ENCODE assay signal across 9 mouse cellular contexts in genomic region chr15:40144221-40144620, GRCm38 (mm10). TPM values are rescaled to one million over a fixed set of nuclear protein-coding genes. Genes with fewer than 3 reads are reported as not detected.
A peak's percentile ranks its signal among the peaks of the same experiment; 100 is the strongest.
DNase-seq lines count a peak whose midpoint lies in the region; ATAC-seq and TF ChIP-seq lines count a peak whose summit lies in the region.
"Had no signal": no experiment of that assay in that cellular context is flagged by ENCODE, and none has a peak within 500 bp of the region (broad histone marks: within the 10 kb centered on the region; RNA-seq: fewer than 3 reads in every experiment).

No protein-coding gene starts in this region.

- TF ChIP-seq CTCF in liver, adult 2 months (IDR thresholded peaks at IDR 0.05; ENCODE audit: low read depth, low read length): peak; percentile 35; the same call in 1 of the 2 replicates

- H3K4me3 ChIP-seq in liver, adult 2 months (ENCODE audit: insufficient read depth, low read depth, low read length): no peak overlapping the region
- H3K4me3 ChIP-seq in liver, embryonic 11.5 days (ENCODE audit: low read depth, low read length): no peak overlapping the region
- H3K4me3 ChIP-seq in neural tube, embryonic 12.5 days: no peak overlapping the region
- H3K4me3 ChIP-seq: limb, embryonic 15.5 days had no signal

- H3K4me1 ChIP-seq in liver, adult 2 months (ENCODE audit: control insufficient read depth, insufficient read depth, low read length): no peaks in the 10 kb centered on the region
- no peaks in the 10 kb centered on the region for H3K4me1 ChIP-seq in liver, embryonic 11.5 days (replicated peaks; ENCODE audit: control insufficient read depth, insufficient read depth, low read length)
- no peaks in the 10 kb centered on the region for H3K4me1 ChIP-seq in neural tube, embryonic 12.5 days
- H3K4me1 ChIP-seq: limb, embryonic 15.5 days had no signal

- H3K79me2 ChIP-seq in liver, adult 2 months (ENCODE audit: control insufficient read depth, insufficient read depth, low read length): no peaks in the 10 kb centered on the region

- no peak overlapping the region for H3K27ac ChIP-seq in liver, adult 2 months (replicated peaks; ENCODE audit: insufficient read depth, low read depth, low read length)
- no peak overlapping the region for H3K27ac ChIP-seq in liver, embryonic 11.5 days (ENCODE audit: low read depth, low read length)
- no peak overlapping the region for H3K27ac ChIP-seq in neural tube, embryonic 12.5 days
- H3K27ac ChIP-seq: limb, embryonic 15.5 days had no signal

- H3K36me3 ChIP-seq in liver, adult 2 months (ENCODE audit: control insufficient read depth, insufficient read depth, low read length): no peaks in the 10 kb centered on the region
- H3K36me3 ChIP-seq in liver, embryonic 11.5 days (ENCODE audit: control insufficient read depth, insufficient read depth, low read length): no peaks in the 10 kb centered on the region
- H3K36me3 ChIP-seq in neural tube, embryonic 12.5 days: no peaks in the 10 kb centered on the region
- H3K36me3 ChIP-seq: limb, embryonic 15.5 days had no signal

- H3K4me2 ChIP-seq in liver, embryonic 11.5 days: no peak overlapping the region
- no peak overlapping the region for H3K4me2 ChIP-seq in neural tube, embryonic 12.5 days (replicated peaks)
- H3K4me2 ChIP-seq: limb, embryonic 15.5 days had no signal

- H3K9me3 ChIP-seq in liver, embryonic 11.5 days (ENCODE audit: control insufficient read depth, low read length): no peaks in the 10 kb centered on the region
- no peaks in the 10 kb centered on the region for H3K9me3 ChIP-seq in neural tube, embryonic 12.5 days
- H3K9me3 ChIP-seq: limb, embryonic 15.5 days had no signal

- TF ChIP-seq POLR2A in liver, adult 2 months (IDR thresholded peaks at IDR 0.05; ENCODE audit: extremely low read depth, insufficient read depth, low read length): no peak

- H3K9ac ChIP-seq in liver, adult 2 months (ENCODE audit: low read depth, low read length): no peak overlapping the region
- no peak overlapping the region for H3K9ac ChIP-seq in liver, embryonic 11.5 days (ENCODE audit: low read depth, low read length)
- H3K9ac ChIP-seq in neural tube, embryonic 12.5 days: no peak overlapping the region
- H3K9ac ChIP-seq: limb, embryonic 15.5 days had no signal

- H3K27me3 ChIP-seq in liver, adult 2 months (ENCODE audit: control insufficient read depth, insufficient read depth, low read length): no peaks in the 10 kb centered on the region
- no peaks in the 10 kb centered on the region for H3K27me3 ChIP-seq in liver, embryonic 11.5 days (replicated peaks; ENCODE audit: control insufficient read depth, insufficient read depth, low read length)
- no peaks in the 10 kb centered on the region for H3K27me3 ChIP-seq in neural tube, embryonic 12.5 days (replicated peaks)
- H3K27me3 ChIP-seq: limb, embryonic 15.5 days had no signal

- DNase-seq in liver, adult 2 months (ENCODE audit: extremely low read depth, low read depth, low spot score): peak; percentile 24
- no peak for DNase-seq in liver, embryonic 11.5 days (ENCODE audit: low spot score)
- peak; percentile 55 for DNase-seq in R1 (ENCODE audit: low read depth, low spot score)
- peak; percentile 34 for DNase-seq in embryo, embryonic 11 days
- peak; percentile 43 for DNase-seq in kidney, postnatal 10 days
- DNase-seq in spleen, adult 12 weeks (ENCODE audit: low spot score): no peak

- no peak for ATAC-seq in liver, embryonic 11.5 days (replicated peaks; ENCODE audit: low FRiP score)
- peak; percentile 63; the same call in 1 of the 2 replicates for ATAC-seq in neural tube, embryonic 12.5 days (ENCODE audit: low FRiP score, low read depth)

- 42% methylated on average over 7 of the region's 7 CpGs for WGBS in liver, adult 2 months
- WGBS in liver, embryonic 11.5 days: 50% methylated on average over 7 of the region's 7 CpGs
- WGBS in neural tube, embryonic 12.5 days: 55% methylated on average over 7 of the region's 7 CpGs

RNA-seq across cellular contexts. Expression of gene 9330182O14Rik, which starts 10.1 kb away (rescaled TPM):
- total RNA-seq in liver, adult 2 months (2014; rRNA removed): not detected in 2 replicates
- not detected in 2 replicates for polyA plus RNA-seq in liver, adult 2 months (2012; rRNA removed)
- polyA plus RNA-seq in liver, embryonic 11.5 days (2014; fragmentation: Nextera tagmentation; extraction: Ambion mirVana): not detected in 2 replicates
- not detected in 2 replicates for polyA plus RNA-seq in neural tube, embryonic 12.5 days (2016; fragmentation: Nextera tagmentation; extraction: Ambion mirVana)
- polyA plus RNA-seq: limb, embryonic 15.5 days; stomach, embryonic 16.5 days had no signal

Comparison
In these comparisons a context has a peak if more than half of its experiments do, and no peak if none do; other contexts are left out.
1. DNase-seq: peak in liver, adult 2 months (single experiment), R1 (single experiment), embryo, embryonic 11 days (single experiment) and kidney, postnatal 10 days (single experiment); none in liver, embryonic 11.5 days (single experiment) and spleen, adult 12 weeks (single experiment).